Mouse (Mus musculus) E14TG2a.4 (cell line): ENCODE results near the gene Slc6a12.

Experiments
- CTCF ChIP-seq: conservative IDR thresholded peaks from 2 replicates; pipeline ENCODE4 v1.5.1; 2014; ENCODE audit warnings: low read length
- NANOG ChIP-seq: IDR thresholded peaks from 2 replicates; pipeline ENCODE4 v1.6.1; 2014; ENCODE audit warnings: borderline replicate concordance, low read length, mixed read lengths
- POU5F1 ChIP-seq: IDR thresholded peaks from 2 replicates; pipeline ENCODE4 v1.6.1; 2014; ENCODE audit warnings: low read length, borderline replicate concordance

- TF ChIP-seq CTCF (no peak), POU5F1 (no peak), NANOG (no peak)
Observed at GRCm38 (mm10) chr6:121329848-121330508, 12.9 kb upstream of the Slc6a12 start.
